Mouse (Mus musculus) lung, adult 18-20 months (tissue): ENCODE results near the gene Bola3.
A peak's percentile ranks its signal among the peaks of the same experiment; 100 is the strongest.
"Not testable (repeated sequence)": the region's sequence is repeated elsewhere in the genome, so short reads cannot be mapped to it uniquely, and the experiment has no call there.

Source experiments
- DNase-seq, 2 experiments: peaks; one replicate each; pipeline ENCODE4 v3.0.0; 2022; ENCODE audit warnings: mixed read lengths in 2 of 2

Gene Bola3

DNA sequence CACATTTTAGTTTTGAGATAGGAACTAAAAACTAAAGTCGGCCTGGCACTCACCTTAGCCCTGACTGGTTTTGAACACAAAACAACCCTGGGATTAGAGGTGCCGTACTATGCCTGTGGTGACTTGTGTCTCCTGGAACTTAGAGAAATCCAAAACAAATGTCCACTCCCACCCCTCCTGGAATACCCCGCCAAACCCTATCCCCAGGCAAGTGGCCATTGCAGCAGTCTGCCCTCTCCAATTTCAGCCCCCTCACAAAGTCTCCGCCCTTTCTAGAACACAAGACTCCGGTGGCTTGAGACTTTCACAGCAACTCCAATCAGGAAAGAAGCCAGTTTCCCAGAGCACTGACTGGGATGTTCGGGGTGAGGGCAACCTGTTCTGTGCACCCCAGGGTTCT, at the start of gene Bola3:
Gene Bola3 (plus strand): TSS at position 275 of the 400 bp plus-strand sequence.
- DNase-seq: no peak

DNA sequence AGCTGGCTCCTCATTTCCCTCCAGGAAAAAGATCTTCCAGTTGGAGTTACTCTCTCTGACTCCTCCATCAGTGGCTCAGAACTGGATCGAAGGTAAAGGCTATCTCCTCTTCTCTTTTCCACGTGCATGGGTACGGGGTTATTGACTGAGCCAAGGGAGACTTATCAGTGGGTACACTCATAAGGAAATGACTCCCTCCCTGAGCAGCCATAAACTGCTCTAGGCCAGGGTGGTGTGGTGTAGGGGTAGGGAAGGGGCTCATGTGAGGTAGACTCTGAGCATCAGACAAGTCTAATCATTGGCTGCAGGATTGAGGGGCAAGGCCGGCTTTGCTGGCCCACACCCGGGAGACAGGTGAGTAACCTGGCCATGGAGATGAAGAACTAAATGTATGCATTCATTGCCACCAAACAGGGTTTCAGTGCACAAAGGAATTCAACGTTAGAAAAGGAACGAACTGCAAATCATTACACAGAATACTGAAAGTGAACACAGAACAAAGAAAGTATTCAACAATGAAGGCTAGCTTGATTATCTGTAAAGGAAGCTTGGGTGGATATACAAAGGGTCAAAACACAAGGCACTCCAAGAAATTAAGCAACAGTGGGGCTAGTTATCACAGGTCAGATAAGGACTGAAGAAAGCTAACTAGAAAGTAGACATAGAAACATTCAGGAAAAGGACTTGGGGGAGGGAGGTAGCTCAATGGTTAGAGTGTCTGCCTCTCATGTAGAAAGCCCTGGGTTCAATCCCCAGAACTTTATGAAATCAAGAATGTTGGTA, 48.3 kb upstream of the Bola3 start:
- DNase-seq: no peak

DNA sequence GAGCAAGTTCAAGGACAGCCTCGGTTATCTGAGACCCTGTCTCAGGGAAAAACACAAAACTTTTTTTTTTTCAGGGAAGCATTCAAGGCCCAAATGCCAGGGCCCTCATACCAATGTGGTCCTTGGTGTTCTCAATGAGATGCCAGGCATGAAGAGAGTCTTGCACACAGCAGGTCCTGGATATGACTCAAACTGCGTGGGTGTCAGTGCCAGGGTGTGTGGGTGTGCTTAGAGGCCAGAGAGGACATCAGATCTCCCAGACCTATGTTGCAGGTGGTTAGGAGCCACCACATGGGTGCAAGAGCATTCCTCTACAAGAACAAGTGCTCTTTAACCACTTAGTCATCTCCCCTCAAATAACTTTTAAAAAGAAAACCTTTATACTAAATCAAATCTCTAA, 47.7 kb upstream of the Bola3 start:
- DNase-seq: no peak

DNA sequence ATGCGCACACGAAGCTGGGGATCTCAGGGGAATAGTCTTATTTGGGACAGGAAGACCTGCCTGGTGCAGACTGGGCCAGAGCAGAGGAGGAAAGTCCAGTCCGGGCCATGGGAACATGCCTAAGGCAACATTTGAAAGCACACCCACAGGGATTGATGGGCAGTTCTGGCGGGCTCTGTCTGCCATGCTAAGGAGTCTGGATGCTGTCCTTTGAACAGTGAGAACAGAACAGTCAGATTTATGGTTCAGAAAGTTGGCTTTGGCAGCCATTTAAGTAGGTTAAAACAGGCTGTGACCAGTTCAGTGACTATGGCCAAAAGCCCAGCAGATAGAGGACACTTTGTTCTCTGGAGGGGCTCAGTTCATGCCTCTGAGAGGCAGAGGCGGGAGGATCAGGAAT, 46.7 kb upstream of the Bola3 start:
- no peak for DNase-seq

DNA sequence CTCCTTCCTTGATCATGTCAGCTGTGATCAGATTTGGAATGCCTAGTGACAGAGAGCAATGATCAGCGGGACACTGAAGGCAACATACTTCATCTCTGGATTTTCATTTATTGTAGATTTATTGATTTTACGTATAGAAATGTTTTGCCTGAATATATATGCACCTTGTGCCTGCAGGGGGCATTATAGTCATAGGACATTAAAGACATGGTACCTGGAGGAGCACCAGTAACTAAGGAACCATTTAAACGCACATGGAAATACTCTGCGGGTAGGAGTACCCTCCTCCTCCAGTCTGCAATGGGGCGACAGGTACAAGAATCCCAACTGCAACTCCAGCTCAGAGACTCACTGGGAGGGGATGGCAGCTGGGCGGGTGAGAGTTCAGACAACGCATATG, 39.9 kb upstream of the Bola3 start:
- DNase-seq: no peak

DNA sequence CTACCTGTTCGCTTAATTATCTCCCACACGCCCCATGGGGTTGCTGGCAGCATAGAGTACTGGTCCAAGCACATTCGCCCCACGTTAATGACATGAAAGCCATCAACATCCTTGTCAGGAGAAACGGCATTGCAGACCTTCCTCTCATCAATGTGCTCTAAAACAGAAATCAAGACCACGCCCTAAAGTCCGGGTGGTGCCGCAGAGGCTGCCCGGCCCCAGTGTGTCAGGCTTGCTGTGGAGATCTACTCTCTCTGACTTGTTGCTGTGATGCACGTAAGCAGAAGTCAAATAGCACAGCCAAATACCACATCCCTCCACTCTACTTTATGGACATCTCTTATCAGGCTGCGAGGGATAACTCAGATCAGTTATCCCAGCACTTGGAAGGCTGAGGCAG, 37.7 kb upstream of the Bola3 start:
- no peak for DNase-seq

DNA sequence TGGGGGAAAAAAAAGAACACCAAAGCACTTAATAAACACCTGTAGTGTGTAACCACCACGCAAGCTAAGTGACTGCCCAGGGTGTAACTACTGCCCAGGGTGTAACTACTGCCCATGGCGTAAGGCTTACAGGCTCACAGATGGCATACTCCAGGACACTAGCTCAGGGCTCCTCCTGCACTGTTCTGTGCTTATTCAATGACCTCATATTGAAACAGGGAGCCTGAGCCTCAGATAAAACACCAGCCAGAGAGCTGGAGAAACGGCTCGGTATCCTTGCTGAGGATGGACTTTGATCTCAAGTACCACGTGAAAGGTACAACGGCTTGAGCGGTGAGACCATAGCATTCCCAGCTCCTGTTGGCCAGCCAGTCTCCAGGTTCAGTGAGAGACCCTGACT, 36.9 kb upstream of the Bola3 start:
- no peak for DNase-seq

DNA sequence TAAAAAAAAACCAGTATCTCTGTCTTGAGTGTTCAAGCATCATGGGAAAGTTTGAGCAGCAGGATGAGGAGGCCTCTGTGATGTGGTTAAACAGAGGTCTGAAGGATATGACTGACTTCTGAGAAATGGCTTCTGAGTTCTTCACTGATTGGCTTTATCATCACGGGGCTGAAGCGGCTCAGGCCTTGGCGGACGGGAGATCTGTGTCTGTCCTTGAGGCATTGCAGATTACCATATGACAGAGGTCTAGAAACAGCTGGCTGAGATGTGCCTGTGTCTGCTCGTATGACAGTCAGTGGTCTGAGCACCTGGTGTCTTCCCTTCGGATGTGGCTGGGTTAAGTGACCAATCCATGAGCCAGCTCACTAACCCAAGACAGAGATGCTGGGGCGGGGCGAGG, 36.4 kb upstream of the Bola3 start:
- no peak for DNase-seq

DNA sequence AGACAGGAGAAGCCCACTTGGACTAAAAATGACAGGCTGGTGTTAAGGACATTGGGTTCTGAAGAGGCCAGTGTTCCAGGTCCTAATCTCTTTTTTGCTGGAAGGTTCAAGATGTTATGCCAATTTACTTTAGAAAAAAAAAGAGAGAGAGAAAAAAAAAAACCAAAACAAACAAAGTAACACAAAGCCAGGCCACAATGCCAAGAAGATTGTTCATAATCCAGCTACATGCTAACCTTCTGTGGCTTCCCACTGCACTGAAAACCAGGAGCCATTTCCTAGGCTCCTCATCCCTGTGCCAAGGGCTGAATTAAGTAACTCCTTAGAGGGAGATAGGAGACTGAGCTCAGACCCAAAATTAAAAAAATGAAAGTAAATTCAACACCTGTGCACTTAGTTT, 33.7 kb upstream of the Bola3 start:
- DNase-seq: no peak

DNA sequence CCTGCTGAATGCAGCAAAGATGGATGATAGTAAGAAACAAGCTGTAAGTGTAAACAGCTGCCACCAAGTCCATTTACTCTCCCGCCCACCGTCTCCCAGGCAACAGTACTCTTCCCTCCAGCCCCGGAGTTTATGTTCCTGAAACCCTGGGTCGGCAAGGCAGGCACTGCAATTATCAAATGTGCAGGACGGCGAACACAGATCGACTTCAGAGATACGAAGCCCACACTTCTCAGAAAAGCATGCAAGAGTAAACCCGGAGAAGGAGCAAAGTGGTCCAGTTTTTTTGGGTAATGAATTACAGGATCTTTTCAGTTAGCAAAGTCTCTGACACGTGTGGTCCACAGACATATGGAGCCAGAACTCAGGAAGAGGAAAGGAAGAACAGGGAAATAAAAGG, 32.9 kb upstream of the Bola3 start:
- no peak for DNase-seq

DNA sequence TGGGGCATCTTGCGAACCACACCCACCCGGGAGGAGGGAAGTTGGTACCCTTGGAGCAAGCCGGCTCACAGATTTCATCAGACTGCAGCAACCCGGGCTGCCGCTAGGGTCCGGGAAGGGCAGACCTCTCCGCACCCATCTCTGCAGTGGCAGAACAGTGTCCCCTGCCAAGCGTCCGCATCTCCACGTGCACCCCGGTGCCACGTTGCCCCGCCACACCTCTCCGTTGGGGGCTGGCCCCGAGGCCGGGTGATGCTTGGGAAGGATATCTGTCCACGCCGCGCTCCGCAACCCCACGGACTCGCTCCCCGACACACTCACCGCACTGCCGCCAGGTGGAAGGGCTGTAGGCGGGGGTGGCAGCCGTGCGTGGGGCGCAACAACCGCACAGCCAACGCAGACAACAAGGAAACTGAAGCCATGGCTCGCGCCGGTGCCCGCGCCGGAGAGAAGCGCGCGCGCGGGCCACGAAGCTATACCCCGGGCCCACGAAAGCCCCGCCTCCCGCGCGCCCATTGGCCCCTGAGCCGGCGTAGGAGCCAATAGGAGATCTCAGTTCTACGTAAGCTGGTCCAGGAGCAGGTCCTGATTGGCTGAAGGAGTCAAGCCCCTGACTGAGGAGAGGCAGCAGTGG, 31.7 kb upstream of the Bola3 start:
- DNase-seq: peak; percentile 91 to 92

DNA sequence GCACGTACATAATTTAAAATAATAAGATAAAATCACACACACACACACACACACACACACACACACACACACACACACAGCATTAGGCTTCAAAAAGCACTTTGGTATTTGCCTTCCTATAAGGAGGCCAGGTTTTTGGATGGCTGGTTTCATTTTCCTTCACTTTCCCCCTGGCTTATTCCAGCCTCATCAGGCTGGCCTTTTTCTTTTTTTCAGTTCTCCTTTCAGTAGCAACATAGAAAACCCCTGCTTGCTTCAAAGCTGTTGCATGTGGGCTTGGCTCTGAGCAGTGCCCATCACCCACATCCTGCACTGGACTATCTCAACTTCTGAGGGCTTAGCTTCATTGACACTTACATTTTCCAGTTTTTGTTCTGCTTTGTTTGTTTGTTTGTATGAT, 27.0 kb upstream of the Bola3 start:
- DNase-seq: no peak

DNA sequence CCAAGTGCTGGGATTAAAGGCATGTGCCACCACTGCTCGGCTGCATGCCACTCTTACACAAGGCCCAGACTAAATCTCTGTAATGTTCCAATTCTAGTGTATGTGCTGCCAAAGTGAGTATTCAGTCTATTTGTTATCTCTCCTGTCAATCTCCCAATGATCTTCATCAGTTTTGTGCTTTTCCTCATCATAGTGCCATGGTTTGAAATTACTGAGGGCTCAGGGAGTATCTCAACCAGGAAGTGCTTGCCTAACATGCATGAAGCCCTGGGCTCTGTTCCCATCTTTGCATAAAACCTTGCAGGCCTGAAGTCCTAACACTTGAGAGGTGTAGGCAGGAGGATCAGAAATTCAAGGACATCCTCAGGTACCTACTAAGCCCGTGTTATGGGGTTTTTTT, 26.2 kb upstream of the Bola3 start:
- no peak for DNase-seq

DNA sequence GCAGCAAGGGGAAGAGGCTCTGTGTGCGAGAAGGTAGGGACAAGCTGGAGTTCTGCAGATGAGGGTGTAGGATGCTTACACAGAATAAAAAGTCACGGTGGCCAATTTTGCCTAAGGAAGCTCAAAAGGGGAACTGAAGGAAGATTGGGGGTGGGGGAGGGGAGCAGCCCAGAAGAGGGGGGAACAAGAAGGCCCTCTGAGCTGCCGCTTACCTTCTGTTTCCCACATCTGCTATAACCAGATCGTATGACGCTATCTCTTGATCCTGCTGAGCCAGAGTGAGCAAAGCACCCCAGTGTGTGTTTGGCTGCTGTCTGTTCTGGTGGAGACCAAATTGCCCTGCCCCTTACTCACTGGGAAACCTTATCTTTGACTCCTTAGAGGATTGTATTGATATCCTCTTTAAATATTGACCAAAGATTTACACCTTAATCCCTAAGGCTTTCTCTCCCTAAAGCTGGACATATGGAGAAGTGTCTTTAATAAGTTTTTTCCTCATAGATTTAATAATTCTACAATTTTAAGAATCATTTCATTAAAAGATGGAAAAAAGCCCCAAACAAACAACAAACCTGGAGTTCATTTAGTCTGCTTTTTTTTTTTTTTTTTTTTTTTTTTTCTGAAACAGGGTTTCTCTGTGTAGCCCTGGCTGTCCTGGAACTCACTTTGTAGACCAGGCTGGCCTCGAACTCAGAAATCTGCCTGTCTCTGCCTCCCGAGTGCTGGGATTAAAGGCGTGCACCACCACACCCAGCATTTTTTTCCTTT, 25.1 kb upstream of the Bola3 start:
- DNase-seq: no peak

DNA sequence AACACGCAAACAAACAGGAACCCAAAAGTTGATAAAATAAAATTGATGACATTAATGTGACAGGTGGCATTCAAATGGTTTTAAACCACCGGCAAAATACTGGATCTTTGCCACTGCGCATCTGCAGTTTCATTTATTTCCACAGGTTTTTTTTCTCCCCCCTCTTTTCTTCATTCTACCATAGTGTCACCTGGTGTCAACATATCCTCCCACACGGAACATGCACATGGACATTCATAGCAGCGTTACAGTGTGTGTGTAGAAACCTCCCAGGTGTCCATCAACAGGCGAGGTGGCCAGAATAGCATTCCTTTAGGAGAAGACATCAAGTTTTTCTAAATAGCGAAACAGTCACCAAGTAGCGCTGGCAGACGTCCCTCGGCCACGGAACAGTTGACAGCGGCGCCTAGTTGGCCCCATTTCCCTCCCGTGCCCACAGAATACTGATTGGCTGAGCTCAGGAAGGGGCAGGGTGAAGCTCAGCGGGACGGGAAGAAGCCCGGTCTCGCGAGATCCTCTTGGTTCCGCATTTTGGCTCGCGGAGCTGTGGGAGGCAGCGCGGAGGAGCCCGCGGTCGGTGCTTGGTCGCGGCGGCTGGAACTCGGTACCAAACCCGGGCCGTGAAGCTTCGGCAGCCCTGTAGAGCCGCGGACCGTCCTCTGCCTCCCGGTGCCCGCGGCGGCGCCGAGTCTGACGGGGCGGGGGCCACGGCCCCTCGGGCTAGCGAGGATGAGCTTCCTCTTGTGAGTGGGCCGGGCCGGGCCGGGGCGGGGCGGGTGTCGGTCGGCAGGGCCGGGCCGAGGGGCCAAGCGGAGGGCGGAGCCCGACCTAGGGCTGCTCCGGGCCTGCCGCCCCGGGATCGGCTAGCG, 23.2 kb upstream of the Bola3 start, which contains the start of the genes Mthfd2 and Mob1a:
Gene Mthfd2 (minus strand): TSS at position 384 of the 869 bp plus-strand sequence.
Gene Mob1a (plus strand): TSS at position 492 of the 869 bp plus-strand sequence.
- peak; percentile 96 for DNase-seq

DNA sequence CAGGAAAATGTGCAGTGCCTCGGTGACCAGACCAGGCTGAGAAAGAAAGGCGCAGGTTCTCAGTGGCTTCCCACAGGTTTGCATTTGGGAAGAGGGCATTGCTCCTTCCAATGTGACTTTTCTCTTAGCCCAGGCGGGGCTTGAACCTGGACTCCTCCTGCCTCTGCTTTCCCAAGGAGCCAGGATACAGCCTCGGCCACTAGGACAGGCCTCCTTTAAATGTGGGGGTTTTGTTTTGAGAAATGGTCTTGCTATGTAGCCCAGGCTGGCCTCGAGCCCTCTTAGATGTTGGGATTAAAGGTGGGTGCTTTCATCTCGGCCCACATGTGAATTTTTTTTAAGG, 22.6 kb upstream of the Bola3 start:
- no peak for DNase-seq

DNA sequence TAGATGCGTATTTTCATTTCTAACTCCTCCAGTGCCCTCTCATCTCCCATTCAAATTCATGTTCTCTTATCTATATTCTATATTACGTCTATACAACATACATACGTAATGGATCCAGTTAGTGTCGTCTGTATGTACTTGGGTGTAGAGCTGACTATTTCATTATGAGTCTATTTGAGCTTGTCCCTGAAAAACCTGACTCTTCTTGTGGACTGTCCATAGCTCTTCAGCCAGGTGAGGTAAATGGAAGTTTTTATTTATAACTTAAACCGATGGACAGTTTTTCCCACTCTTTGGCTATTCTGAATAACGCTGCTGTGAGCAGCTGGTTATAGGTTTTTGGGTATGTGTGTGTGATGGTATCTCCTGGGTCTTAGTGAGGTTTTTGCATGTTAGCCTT, 22.2 kb upstream of the Bola3 start:
- no peak for DNase-seq

DNA sequence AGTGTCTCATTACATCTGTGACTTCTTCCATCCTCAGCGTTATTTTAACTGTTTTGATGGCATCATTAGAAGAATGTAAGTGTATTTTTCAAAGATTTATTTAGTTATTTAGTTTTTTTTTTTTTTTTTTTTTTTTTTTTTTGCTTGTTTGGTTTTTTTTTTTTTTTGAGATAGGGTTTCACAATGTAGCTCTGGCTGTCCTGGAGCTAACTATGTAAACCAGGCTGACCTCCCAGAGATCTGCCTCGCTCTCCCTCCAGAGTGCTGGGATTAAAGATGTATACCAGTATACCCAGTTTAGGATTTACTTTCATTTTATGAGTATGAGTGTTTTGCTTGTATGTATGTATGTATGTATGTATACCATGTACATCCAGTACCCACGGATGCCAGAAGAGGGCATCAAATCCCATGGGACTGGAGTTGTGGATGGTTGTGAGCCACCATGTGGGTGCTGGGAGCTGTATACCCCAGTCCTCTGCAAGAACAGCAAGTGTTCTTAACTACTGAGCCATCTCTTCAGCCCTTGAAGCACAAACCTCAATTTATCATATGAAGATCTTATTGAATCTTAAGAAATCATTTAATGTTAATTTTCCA, 21.3 kb upstream of the Bola3 start:
- no peak for DNase-seq

DNA sequence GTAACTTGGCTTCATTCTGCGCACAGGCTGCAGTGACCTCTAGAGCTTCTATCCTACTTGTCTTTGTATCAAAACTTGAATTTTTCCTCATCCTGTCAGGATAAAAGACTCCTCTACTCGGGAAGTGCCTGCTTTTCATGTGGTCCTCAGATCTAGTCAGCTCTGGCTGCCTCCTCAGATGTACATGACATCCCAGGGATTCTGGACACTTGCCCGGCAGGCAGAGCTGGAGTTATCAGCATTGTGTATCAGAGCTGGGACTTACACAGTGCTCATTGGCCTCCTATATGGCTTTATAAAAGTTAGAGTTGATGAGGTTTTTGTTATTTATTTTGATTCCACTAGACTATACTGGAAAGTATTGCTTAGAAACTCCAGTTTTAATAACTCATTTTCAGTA, 7.6 kb upstream of the Bola3 start:
- no peak for DNase-seq

DNA sequence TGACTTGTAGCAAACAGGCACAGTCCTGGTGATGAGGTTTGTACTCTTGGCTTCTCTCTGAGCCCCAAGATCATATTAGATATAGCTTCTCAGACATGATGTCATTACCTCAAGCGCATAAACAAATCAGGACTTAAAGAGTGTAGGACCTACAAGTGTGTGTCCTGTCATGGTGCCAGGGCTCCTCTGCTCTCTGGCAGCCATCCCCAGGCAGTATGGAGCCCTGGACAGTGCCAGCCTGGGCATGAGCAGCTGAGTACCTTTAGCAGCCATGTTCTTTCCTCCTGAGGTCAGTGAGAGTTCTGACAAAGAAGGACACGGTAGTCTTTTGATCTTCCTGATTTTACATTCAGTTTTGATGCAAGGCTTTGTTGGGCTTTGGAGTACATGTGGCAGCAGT, 6.0 kb upstream of the Bola3 start:
- DNase-seq: no peak

DNA sequence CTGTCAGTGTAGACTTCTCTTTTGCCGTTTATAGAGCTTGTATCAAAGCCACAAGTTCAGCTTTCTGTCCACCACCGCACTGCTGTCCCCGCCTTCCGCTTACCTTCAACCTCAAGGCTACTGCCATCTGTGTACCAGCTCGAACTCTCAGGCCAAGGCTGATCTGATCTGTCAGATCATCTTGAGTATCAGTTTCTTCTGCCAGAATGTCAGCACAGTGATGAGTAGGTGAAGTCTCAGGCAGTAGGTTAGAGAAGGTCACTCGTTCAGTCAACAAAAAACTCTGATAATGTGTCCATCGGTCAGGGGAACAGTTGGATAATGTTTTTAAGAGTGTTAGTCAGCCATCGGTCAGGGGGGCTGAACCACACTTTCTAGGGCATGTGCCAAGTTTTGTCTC, 3.7 kb upstream of the Bola3 start:
- not testable (repeated sequence) for DNase-seq

DNA sequence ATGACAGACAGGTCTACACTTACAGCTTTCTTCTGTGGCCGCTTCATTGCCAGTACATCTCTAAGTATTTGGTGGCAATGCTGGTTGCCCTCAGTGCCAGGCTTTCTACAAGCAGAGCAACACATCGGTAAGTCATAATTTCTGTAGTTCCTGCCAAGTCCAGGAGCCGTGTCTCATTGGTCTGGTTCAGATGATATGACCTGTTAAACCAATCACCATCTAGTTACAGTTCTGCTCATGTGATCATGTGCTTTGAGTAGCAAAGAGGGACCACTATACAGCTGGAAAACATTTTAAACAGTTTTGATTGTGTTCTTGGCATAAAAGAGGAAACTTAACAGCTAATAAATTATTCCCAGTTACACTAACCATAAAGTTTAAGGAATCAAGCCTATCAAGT, 1.0 kb upstream of the Bola3 start:
- no peak for DNase-seq
